Mouse (Mus musculus) thymus, postnatal 4 days (tissue): ENCODE results near the gene Best3.

Experiments used
- DNase-seq: peaks from one replicate; pipeline ENCODE4 v3.0.0; 2021

Best3 gene

DNA sequence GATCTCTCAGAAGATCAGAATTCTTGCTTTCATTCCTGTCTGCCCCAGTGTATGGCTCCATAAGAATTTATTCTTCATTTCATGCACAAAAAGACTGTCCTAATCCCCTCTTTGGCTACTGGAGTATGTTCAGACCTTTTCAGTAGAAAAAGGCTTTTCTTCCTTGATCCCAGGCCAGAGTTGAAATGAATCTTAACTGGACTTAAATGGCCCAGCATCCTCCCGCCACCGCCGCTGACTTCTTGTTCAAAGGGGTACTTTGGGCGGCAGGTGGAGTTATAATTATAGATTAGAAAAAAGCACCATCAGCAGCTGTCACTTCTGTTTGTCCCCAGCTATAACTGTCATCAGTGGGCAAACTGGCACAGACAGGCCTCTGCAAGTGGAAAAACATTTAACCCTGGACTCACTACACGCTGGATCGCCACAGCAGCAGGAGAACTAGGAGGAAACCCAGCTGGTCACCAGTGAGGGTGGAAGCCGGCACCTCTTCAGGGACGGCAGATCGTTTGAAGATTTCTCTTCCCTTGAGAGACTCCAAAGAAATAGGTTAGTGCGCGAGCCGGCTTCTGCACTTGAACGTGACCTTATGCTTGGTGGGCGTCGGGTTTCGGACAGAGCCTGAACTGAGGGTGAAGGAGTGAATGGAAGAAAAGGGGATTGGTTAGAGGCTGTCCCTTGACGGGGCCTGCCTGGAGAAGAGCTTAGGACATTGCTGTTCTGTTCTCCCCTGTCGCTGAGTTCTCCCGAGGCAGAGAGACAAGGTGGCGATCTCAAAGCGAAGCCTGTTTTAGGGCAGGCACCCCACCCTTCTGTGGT, at the start of gene Best3:
Gene Best3 (plus strand): TSS at position 51 of the 819 bp plus-strand sequence.
- DNase-seq = no peak

GRCm38 (mm10) chr10:116943025-116943424, 43.1 kb upstream of the Best3 start:
- peak; percentile 68 for DNase-seq

- DNase-seq = no peak
These were observed 42.0 kb upstream of the Best3 start for GRCm38 (mm10) chr10:116944144-116944543.

DNA sequence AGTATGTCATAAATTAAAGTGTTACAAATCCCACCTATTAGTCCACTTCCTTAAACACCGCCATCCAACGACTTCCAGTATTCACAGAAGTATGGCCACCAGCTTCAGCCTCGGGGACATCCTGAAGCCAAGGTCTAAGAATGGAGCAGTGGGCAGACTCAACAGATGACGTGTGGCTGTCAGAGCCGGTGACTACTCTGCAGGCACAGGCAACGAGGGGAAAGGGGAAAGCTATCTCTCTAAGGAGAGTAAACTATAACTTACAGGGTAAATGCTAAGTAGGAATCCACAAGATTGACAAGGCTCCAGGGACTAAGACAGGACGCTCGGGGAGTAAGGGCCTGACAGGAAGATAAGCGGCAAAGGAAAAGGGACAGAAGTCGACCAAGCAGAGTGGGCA, 41.2 kb upstream of the Best3 start:
- DNase-seq = no peak

DNA sequence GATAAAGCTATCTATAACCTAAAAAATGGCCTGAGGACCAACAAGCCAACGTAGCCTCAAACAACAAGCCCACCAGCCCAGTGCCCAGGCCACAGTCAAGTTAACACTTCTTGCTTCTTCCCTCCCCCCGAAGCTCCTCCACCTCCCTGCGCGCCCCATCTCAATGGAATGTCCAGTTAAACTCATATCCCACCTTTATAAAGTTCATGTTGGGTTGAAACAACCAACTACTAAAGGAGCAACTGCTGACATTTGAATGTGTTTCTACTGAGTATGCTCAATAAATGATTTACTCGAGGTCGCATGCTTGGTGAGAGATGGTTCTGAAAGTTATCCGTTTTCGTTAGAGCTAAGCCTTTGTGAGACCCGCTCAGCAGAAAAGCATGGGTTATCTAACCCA, 37.7 kb upstream of the Best3 start:
- DNase-seq = no peak

GRCm38 (mm10) chr10:116949111-116950008, 36.8 kb upstream of the Best3 start:
- peak; percentile 68 for DNase-seq

DNA sequence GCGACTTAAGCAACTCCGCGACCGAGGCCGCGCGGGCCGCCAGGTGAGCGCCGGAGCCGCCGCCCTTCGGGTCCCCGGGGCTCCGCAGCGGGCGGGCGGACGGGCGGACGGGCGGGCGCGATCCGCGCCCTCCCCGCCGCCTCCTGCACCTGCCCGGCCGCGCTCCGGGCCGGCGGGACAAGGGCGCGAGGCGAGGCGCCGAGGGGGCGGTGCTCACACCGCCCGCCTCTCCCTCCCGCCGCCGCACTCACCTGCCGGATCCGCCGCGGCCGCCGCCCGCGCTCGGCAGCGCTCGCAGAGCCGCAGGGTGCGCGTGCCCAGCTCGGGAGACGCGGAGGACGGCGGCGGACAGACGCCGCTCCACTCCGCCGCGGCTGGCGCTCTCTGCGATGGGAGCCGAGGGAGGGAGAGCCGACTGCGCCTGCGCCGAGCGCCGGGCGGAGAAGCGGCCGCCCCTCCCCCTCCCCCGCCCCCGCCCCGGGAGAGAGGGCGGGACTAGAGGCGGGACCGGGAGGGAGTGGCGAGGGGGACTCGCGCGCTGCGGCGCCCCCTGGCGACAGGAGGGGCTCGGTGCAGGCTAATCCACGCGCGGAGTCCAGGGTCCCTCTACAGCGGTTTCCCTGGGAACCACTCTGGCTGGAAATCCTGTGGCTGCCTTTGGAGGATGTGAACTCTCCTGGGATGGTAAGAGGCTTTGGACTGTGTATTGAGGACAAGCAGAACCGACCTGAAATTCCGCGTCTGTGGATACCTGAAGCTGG, 35.9 kb upstream of the Best3 start, which contains the start of gene Rab3ip:
Gene Rab3ip (minus strand): TSS at position 761 of the 761 bp plus-strand sequence.
- peak; percentile 97 for DNase-seq

- no peak for DNase-seq
These were observed 35.2 kb upstream of the Best3 start for GRCm38 (mm10) chr10:116950886-116951285.

DNA sequence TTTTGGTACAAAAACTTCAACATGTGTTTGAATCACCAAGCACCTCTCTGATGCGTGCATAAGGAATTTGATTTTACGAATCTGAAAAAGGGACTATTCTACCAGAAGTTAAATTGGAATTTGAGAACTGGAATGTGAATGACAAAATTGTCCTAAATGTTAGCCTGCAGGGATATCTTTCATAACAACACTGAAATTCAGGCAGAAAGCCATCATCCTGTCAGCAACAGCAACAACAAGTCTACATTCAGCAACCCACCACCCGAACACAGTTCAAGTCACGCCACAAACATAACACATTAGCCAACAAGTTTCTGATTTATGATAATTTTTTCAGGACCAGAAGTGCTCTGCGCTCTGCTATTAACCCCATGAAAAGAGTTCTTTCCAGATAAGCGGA, 30.9 kb upstream of the Best3 start:
- no peak for DNase-seq

DNA sequence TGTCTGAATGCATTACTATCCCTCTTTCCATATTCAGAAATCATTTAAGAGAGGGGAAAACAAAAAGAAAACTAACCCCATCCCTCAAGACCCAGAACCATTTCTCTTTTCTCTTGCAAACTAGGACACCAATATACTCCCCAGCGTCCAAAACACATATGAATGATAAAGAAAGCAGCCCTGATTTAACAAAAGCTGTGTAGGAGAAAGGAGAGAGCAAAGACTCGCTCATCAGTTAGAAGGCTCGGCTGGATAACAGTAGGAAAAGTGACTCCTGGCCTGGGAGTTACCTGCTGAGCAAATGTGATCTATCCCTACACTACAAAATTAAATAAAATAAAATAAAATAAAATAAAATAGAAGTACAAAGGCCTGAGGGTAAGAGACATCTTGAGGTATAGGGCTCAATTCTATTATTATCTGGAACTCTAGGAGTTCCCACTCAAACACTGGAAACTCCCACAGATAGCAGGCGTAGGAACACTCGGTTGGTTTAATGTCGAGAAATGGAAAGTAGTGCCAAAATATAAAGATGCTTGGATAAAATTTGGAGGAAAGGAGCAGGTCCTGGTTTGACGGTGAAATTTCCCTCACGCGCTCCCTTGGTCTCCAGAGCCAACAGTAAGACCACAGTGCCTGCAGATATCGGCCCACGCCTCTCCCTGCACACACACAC, 29.5 kb upstream of the Best3 start:
- no peak for DNase-seq

DNA sequence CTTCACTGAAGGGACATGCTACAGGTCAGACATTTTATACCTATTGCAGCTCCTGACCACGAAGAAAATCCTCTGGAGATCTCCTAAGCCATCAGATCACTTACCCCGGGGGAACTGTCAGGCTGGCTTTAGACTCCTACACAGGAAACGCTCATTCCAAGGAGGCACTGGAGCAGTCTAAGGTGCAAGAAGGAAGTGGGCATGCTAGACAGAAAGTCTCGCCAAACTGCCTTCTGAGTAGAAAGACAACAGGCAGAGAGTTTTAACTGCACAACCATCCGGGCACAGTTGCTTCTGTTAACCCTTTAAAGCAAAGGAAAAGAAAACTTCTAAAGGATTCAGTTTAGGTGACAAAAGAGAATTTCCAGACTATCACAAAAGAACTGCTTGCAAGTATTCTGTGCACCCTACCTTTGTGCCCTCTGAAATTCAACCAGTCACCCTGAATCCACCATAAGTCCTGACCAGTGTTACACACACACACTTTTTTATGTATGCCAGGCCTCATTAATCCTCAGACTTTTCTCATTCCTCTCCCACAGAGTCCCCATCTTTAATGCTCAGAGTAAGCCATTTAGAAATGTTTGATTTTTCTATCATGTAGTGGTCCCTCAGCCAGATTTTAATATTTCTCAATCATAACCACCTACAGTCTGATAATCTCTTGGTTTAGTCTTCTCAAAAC, 28.1 kb upstream of the Best3 start:
- no peak for DNase-seq

DNA sequence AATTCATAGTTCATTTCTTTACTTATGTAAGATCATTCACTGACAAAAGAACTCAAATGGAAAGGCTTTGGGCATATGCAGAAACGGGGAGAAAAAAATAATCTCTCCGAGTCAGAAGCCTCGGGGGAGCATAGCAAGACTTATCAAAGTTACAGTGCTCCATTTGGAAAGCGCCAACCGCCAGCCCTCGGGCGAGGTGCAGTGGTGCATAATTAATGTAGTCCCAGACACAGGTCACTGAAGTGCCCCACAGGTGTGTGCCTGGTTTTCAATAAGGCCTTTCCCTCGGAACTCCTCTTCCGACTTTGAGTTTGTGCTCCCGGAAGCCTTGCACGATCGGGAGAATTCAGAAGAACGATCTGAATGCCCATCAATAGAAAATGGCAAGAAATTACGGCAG, 24.0 kb upstream of the Best3 start:
- DNase-seq = no peak

GRCm38 (mm10) chr10:116962803-116963202, 23.3 kb upstream of the Best3 start:
- peak; percentile 75 for DNase-seq

DNA sequence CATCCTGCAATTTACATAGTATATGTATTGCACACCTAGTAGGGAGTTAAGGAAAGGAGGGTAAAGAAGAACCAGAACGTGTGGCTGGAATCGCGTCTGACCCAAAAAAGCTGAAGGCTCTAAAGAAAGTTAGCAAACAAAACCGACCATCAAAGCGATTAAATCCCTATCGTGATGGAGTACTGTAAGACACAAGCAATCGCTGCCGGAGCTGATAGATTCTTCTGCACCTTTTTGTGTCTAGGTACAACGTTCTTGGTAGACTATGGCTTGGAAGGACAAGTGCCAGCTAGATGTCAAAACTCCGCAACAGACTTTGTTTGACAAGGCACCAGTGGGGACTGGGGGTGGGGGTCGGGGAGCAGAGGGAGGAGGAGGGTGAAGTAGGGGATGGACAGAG, 22.0 kb upstream of the Best3 start:
- no peak for DNase-seq

- DNase-seq = no peak
These were observed 21.5 kb upstream of the Best3 start for GRCm38 (mm10) chr10:116964571-116964970.

- no peak for DNase-seq
These were observed 20.8 kb upstream of the Best3 start for GRCm38 (mm10) chr10:116965297-116965696.

- DNase-seq = no peak
These were observed 20.0 kb upstream of the Best3 start for GRCm38 (mm10) chr10:116966065-116966464.

DNA sequence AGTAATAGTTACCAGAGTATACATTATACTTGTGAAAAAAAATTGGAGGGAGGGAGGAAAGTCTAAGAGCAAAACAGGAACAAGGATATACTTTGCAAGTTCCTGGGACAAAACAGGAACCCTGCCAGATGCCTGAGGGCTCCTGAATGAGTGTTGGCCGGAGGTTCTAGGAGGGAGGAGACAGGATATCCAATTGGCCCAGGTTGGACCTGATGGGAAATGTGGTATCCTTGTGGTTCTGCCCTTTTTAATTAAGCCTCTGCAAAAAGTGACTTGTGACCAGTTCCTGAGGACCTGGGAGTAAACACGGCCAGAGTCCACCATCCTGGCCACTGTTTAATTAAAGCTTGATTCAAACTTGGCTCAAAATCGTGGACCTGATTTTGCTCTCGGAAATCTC, 17.4 kb upstream of the Best3 start:
- DNase-seq = no peak

DNA sequence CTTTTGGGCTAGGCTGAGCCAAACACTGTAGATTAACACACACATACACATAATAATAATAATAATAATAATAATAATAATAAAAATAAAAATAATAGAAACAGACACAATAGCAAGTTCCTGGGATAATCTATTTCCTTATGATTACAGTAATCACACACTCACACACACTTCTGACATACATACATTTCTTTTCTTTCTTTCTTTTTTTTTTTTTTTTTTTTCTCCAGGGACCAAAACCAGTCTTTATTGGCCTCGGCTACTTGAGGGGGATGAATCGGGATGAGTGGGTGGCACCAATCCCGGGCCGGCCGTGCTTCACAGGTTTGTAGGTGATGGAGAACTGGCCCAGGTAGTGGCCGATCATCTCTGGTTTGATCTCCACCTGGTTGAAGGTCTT, 13.6 kb upstream of the Best3 start, which contains the start of gene Gm10271:
Gene Gm10271 (minus strand): TSS at position 101 of the 400 bp plus-strand sequence.
- DNase-seq = no peak

- DNase-seq = no peak
These were observed 8.7 kb upstream of the Best3 start for GRCm38 (mm10) chr10:116977455-116977854.

DNA sequence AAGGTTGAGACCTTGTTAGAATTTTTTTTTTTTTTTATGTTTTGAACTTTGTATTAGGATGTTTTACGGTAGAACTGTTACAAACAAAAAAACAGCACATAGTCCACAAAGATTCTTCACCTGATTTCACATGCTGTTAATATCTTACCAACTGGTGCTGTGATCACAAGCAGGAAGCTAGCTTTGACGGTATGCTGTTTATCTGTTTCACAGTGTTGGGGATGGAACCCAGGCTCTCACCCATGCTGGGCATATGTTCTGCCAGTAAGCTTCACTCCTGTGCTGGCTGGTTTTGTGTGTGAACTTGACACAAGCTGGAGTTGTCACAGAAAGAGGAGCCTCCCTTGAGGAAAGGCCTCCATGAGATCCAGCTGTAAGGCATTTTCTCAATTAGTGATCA, 8.3 kb upstream of the Best3 start:
- no peak for DNase-seq

- no peak for DNase-seq
These were observed 7.3 kb upstream of the Best3 start for GRCm38 (mm10) chr10:116978841-116979240.
